Mouse (Mus musculus) left cerebral cortex, adult 11 months (tissue): ENCODE measurements around the gene Olfr612.
"Not testable (repeated sequence)": the region's sequence is repeated elsewhere in the genome, so short reads cannot be mapped to it uniquely, and the experiment has no call there.

ENCODE experiments used
- DNase-seq: peaks from one replicate; pipeline ENCODE4 v3.0.0; 2022; ENCODE audit warnings: low spot score

Olfr612 gene

GRCm38 (mm10) chr7:103542617-103543016 lies at the start of gene Olfr612:
Gene Olfr612 (minus strand): TSS chr7:103542717.
- not testable (repeated sequence) for DNase-seq

GRCm38 (mm10) chr7:103589803-103590202 lies 47.3 kb upstream of the Olfr612 start, which contains the start of gene Olfr618:
Gene Olfr618 (plus strand): TSS chr7:103590103.
- DNase-seq, result no peak

GRCm38 (mm10) chr7:103572761-103573160 lies 30.2 kb upstream of the Olfr612 start, which contains the start of gene Olfr617:
Gene Olfr617 (plus strand): TSS chr7:103573061.
- DNase-seq, result no peak

- no peak for DNase-seq
Observed at GRCm38 (mm10) chr7:103569043-103569442, 26.5 kb upstream of the Olfr612 start, which contains the start of gene Olfr616. Gene Olfr616 (minus strand): TSS chr7:103569143.

GRCm38 (mm10) chr7:103555779-103556178 lies 13.3 kb upstream of the Olfr612 start, which contains the start of gene Olfr615:
Gene Olfr615 (plus strand): TSS chr7:103556079.
- DNase-seq, result no peak

GRCm38 (mm10) chr7:103547774-103548173 lies 5.3 kb upstream of the Olfr612 start, which contains the start of gene Olfr613:
Gene Olfr613 (plus strand): TSS chr7:103548074.
- DNase-seq, result no peak

GRCm38 (mm10) chr7:103520746-103521145 lies 21.8 kb downstream of the Olfr612 start, which contains the start of gene Olfr611:
Gene Olfr611 (minus strand): TSS chr7:103520846.
- DNase-seq, result not testable (repeated sequence)

- DNase-seq, result no peak
Observed at GRCm38 (mm10) chr7:103512022-103512421, 30.5 kb downstream of the Olfr612 start, which contains the start of gene Olfr610. Gene Olfr610 (minus strand): TSS chr7:103512122.

GRCm38 (mm10) chr7:103497962-103498361 lies 44.6 kb downstream of the Olfr612 start, which contains the start of gene Olfr609:
Gene Olfr609 (minus strand): TSS chr7:103498062.
- no peak for DNase-seq
